In genomic region chr13:34760518-34761287, GRCm38 (mm10) we compare ENCODE assay signal across 10 mouse cellular contexts. TPM values are rescaled to one million over a fixed set of nuclear protein-coding genes. Genes with fewer than 3 reads are reported as not detected.
DNase-seq lines count a peak whose midpoint lies in the region; ATAC-seq and TF ChIP-seq lines count a peak whose summit lies in the region.
"Had no signal": no experiment of that assay in that cellular context is flagged by ENCODE, and none has a peak within 500 bp of the region (broad histone marks: within the 10 kb centered on the region; RNA-seq: fewer than 3 reads in every experiment).

No protein-coding gene starts in this region.

- no peak overlapping the region for H3K9ac ChIP-seq in midbrain, embryonic 16.5 days (ENCODE audit: low read depth, low read length)
- no peak overlapping the region for H3K9ac ChIP-seq in forebrain, embryonic 15.5 days (replicated peaks)
- H3K9ac ChIP-seq: liver, postnatal 0 days had no signal

- peak; percentile 81 for DNase-seq in heart, adult 11 months
- DNase-seq in heart, postnatal 36 days = no peak
- DNase-seq in midbrain, embryonic 10.5 days (ENCODE audit: low spot score) = peak; percentile 41
- no peak for DNase-seq in layer of hippocampus, adult 2 months (ENCODE audit: low spot score in 2 of 2)
- DNase-seq in left cerebral cortex, postnatal 14 days (ENCODE audit: low spot score in 2 of 2) = no peak
- DNase-seq: liver, postnatal 0 days had no signal

- no peaks in the 10 kb centered on the region for H3K36me3 ChIP-seq in midbrain, embryonic 10.5 days
- no peaks in the 10 kb centered on the region for H3K36me3 ChIP-seq in midbrain, embryonic 16.5 days (ENCODE audit: control insufficient read depth, insufficient read depth, low read length)
- H3K36me3 ChIP-seq in forebrain, embryonic 15.5 days = no peaks in the 10 kb centered on the region

- no peak for TF ChIP-seq CTCF in layer of hippocampus, adult 2 months (conservative IDR thresholded peaks at IDR 0.05)

- no peak overlapping the region for H3K4me3 ChIP-seq in midbrain, embryonic 10.5 days
- H3K4me3 ChIP-seq in midbrain, embryonic 16.5 days (ENCODE audit: low read depth, low read length) = no peak overlapping the region
- no peak overlapping the region for H3K4me3 ChIP-seq in forebrain, embryonic 15.5 days
- no peak overlapping the region for H3K4me3 ChIP-seq in layer of hippocampus, adult 2 months

- no peaks in the 10 kb centered on the region for H3K9me3 ChIP-seq in midbrain, embryonic 10.5 days (replicated peaks)
- H3K9me3 ChIP-seq in midbrain, embryonic 16.5 days (replicated peaks; ENCODE audit: control insufficient read depth, low read length, poor library complexity, severe bottlenecking) = no peaks in the 10 kb centered on the region
- no peaks in the 10 kb centered on the region for H3K9me3 ChIP-seq in forebrain, embryonic 15.5 days

- ATAC-seq in midbrain, embryonic 16.5 days = no peak
- 0 out of 2 replicates have a peak, but pooled peaks have one; percentile 46 for ATAC-seq in forebrain, embryonic 15.5 days (replicated peaks)
- ATAC-seq in megakaryocyte progenitor cell, adult 5-6 weeks (replicated peaks; ENCODE audit: poor library complexity) = 0 out of 2 replicates have a peak, but pooled peaks have one; percentile 44
- ATAC-seq: liver, postnatal 0 days had no signal

- peaks cover 24% of the 10 kb centered on the region for H3K4me1 ChIP-seq in midbrain, embryonic 10.5 days
- peaks cover 8% of the 10 kb centered on the region; the same call in 1 of the 2 replicates for H3K4me1 ChIP-seq in midbrain, embryonic 16.5 days (ENCODE audit: control insufficient read depth, insufficient read depth, low read length)
- H3K4me1 ChIP-seq in forebrain, embryonic 15.5 days = peaks cover 8% of the 10 kb centered on the region

- H3K27me3 ChIP-seq in midbrain, embryonic 10.5 days (ENCODE audit: low read depth, poor library complexity, severe bottlenecking) = no peaks in the 10 kb centered on the region
- no peaks in the 10 kb centered on the region for H3K27me3 ChIP-seq in midbrain, embryonic 16.5 days (ENCODE audit: control insufficient read depth, insufficient read depth, low read depth, low read length)
- no peaks in the 10 kb centered on the region for H3K27me3 ChIP-seq in forebrain, embryonic 15.5 days

- intact Hi-C loops in heart, postnatal 36 days (cut with DNase I) = no loop called here
- intact Hi-C loops in left cerebral cortex, postnatal 14 days (cut with DNase I) = no loop called here

- 7% methylated on average over 7 of the region's 7 CpGs for WGBS in midbrain, embryonic 10.5 days
- WGBS in midbrain, embryonic 16.5 days = 8% methylated on average over 7 of the region's 7 CpGs
- WGBS in forebrain, embryonic 15.5 days = 5% methylated on average over 7 of the region's 7 CpGs

- peak overlapping the region; percentile 66 for H3K27ac ChIP-seq in midbrain, embryonic 10.5 days (replicated peaks)
- H3K27ac ChIP-seq in midbrain, embryonic 16.5 days (ENCODE audit: low read length) = no peak overlapping the region
- H3K27ac ChIP-seq in forebrain, embryonic 15.5 days (replicated peaks) = no peak overlapping the region
- H3K27ac ChIP-seq in layer of hippocampus, adult 2 months = no peak overlapping the region

- H3K4me2 ChIP-seq in midbrain, embryonic 16.5 days (ENCODE audit: low read length) = no peak overlapping the region
- H3K4me2 ChIP-seq in forebrain, embryonic 15.5 days (replicated peaks) = no peak overlapping the region

RNA-seq across cellular contexts. Expression of gene Fam50b, which starts 26.1 kb away (rescaled TPM):
- not detected for total RNA-seq in heart, postnatal 36 days (2021)
- polyA plus RNA-seq in midbrain, embryonic 10.5 days (2016; fragmentation: Nextera tagmentation; extraction: Ambion mirVana) = not detected in 2 replicates
- 0.25 TPM in 1 of 2 replicates, not detected in the other for polyA plus RNA-seq in midbrain, embryonic 16.5 days (2015; fragmentation: Nextera tagmentation; extraction: Ambion mirVana)
- polyA plus RNA-seq in forebrain, embryonic 15.5 days (2015; fragmentation: Nextera tagmentation; extraction: Ambion mirVana) = not detected in 2 replicates
- total RNA-seq in megakaryocyte progenitor cell, adult 5-6 weeks (2015) = not detected in 2 replicates
- not detected in 2 replicates for total RNA-seq in megakaryocyte progenitor cell, adult 5-6 weeks (2017)
- total RNA-seq in layer of hippocampus, adult 2 months (2021) = not detected
- not detected for total RNA-seq in left cerebral cortex, postnatal 14 days (2021)
- polyA plus RNA-seq: neural tube, embryonic 11.5 days had no signal

Comparison
In these comparisons a context has a peak if more than half of its experiments do, and no peak if none do; other contexts are left out.
1. DNase-seq: peak in heart, adult 11 months (single experiment) and midbrain, embryonic 10.5 days (single experiment); none in heart, postnatal 36 days (0 of 2), layer of hippocampus, adult 2 months (0 of 2) and left cerebral cortex, postnatal 14 days (0 of 2).